Mouse (Mus musculus): ENCODE measurements around the gene Pfn1. TPM values are rescaled to one million over a fixed set of nuclear protein-coding genes. Genes with fewer than 3 reads are reported as not detected.

The Pfn1 gene
- total RNA-seq, 1 experiment: 732 TPM

- H3K4me3 ChIP-seq (ENCODE audit: insufficient read depth in 1 of 2, low read depth in 1 of 2, low read length in 2 of 2, poor library complexity in 1 of 2, severe bottlenecking in 1 of 2): no peak overlapping the region
- H3K9ac ChIP-seq (ENCODE audit: insufficient read depth, low read depth, low read length, poor library complexity, severe bottlenecking): no peak overlapping the region
- H3K4me1 ChIP-seq (ENCODE audit: control insufficient read depth in 2 of 2, insufficient read depth in 2 of 2, low read length in 2 of 2, poor library complexity in 1 of 2): peaks cover 0 to 7% of the 10 kb centered on the region in 2 experiments; a peak in 1 of 4 replicates
- no peak for DNase-seq (ENCODE audit: low read depth, low spot score)
- peaks cover 41% of the 10 kb centered on the region for H3K36me3 ChIP-seq (ENCODE audit: control insufficient read depth, insufficient read depth, low read length, poor library complexity, severe bottlenecking)
- TF ChIP-seq ZNF384 (IDR thresholded peaks at IDR 0.05; ENCODE audit: low read depth, low read length): no peak
- no peak overlapping the region for H3K27ac ChIP-seq (ENCODE audit: insufficient read depth, low read depth, low read length, poor library complexity, severe bottlenecking)
- in situ Hi-C loops (cut with MboI; ENCODE audit: low sequenced_read_pairs in 2 of 2, unreplicated experiment in 2 of 2): no loop called here
- H3K9me3 ChIP-seq (ENCODE audit: control insufficient read depth, insufficient read depth, low read depth, low read length): no peaks in the 10 kb centered on the region
These were observed 41.9 kb downstream of the Pfn1 start for GRCm38 (mm10) chr11:70612505-70612904.

GRCm38 (mm10) chr11:70610752-70611151 lies 43.7 kb downstream of the Pfn1 start:
- TF ChIP-seq CHD2 (IDR thresholded peaks at IDR 0.05; ENCODE audit: low read depth, low read length) (no peak), HCFC1 (IDR thresholded peaks at IDR 0.05; ENCODE audit: borderline replicate concordance, insufficient read depth, low read length) (no peak), ZNF384 (IDR thresholded peaks at IDR 0.05; ENCODE audit: low read depth, low read length) (no peak), MAFK (IDR thresholded peaks at IDR 0.05; ENCODE audit: insufficient read depth, low read depth, low read length) (no peak), ZC3H11A (IDR thresholded peaks at IDR 0.05; ENCODE audit: borderline replicate concordance, low read depth, low read length) (no peak)
- H3K9me3 ChIP-seq (ENCODE audit: control insufficient read depth, insufficient read depth, low read depth, low read length): no peaks in the 10 kb centered on the region
- H3K4me3 ChIP-seq (ENCODE audit: insufficient read depth in 1 of 2, low read depth in 1 of 2, low read length in 2 of 2, poor library complexity in 1 of 2, severe bottlenecking in 1 of 2): no peak overlapping the region
- no peak for DNase-seq (ENCODE audit: low read depth, low spot score)
- peaks cover 56% of the 10 kb centered on the region for H3K36me3 ChIP-seq (ENCODE audit: control insufficient read depth, insufficient read depth, low read length, poor library complexity, severe bottlenecking)
- no peak overlapping the region for H3K9ac ChIP-seq (ENCODE audit: insufficient read depth, low read depth, low read length, poor library complexity, severe bottlenecking)
- in situ Hi-C loops (cut with MboI; ENCODE audit: low sequenced_read_pairs in 2 of 2, unreplicated experiment in 2 of 2): no loop called here
- H3K27ac ChIP-seq (ENCODE audit: insufficient read depth, low read depth, low read length, poor library complexity, severe bottlenecking): no peak overlapping the region
- peaks cover 0 to 6% of the 10 kb centered on the region in 2 experiments; a peak in 1 of 4 replicates for H3K4me1 ChIP-seq (ENCODE audit: control insufficient read depth in 2 of 2, insufficient read depth in 2 of 2, low read length in 2 of 2, poor library complexity in 1 of 2)

- Histone ChIP-seq H3K9me3 (ENCODE audit: control insufficient read depth, insufficient read depth, low read depth, low read length) (no peaks in the 10 kb centered on the region), H3K4me3 (ENCODE audit: insufficient read depth in 1 of 2, low read depth in 1 of 2, low read length in 2 of 2, poor library complexity in 1 of 2, severe bottlenecking in 1 of 2) (peak overlapping the region; percentile 51 to 59; a peak in 3 of 4 replicates), H3K36me3 (ENCODE audit: control insufficient read depth, insufficient read depth, low read length, poor library complexity, severe bottlenecking) (peaks cover 65% of the 10 kb centered on the region), H3K9ac (ENCODE audit: insufficient read depth, low read depth, low read length, poor library complexity, severe bottlenecking) (peak overlapping the region; percentile 44; the same call in 1 of the 2 replicates), H3K27ac (ENCODE audit: insufficient read depth, low read depth, low read length, poor library complexity, severe bottlenecking) (no peak overlapping the region), H3K4me1 (ENCODE audit: control insufficient read depth in 2 of 2, insufficient read depth in 2 of 2, low read length in 2 of 2, poor library complexity in 1 of 2) (peaks cover 0 to 6% of the 10 kb centered on the region in 2 experiments; a peak in 1 of 4 replicates)
- in situ Hi-C loops (cut with MboI; ENCODE audit: low sequenced_read_pairs in 2 of 2, unreplicated experiment in 2 of 2): no loop called here
- TF ChIP-seq HCFC1 (IDR thresholded peaks at IDR 0.05; ENCODE audit: borderline replicate concordance, insufficient read depth, low read length) (no peak), MAFK (IDR thresholded peaks at IDR 0.05; ENCODE audit: insufficient read depth, low read depth, low read length) (no peak), ZNF384 (IDR thresholded peaks at IDR 0.05; ENCODE audit: low read depth, low read length) (no peak), ZC3H11A (IDR thresholded peaks at IDR 0.05; ENCODE audit: borderline replicate concordance, low read depth, low read length) (no peak), CHD2 (IDR thresholded peaks at IDR 0.05; ENCODE audit: low read depth, low read length) (no peak)
- DNase-seq (ENCODE audit: low read depth, low spot score): peak; percentile 55
These were observed 45.9 kb downstream of the Pfn1 start for GRCm38 (mm10) chr11:70608381-70609066.

GRCm38 (mm10) chr11:70607611-70608010 lies 46.8 kb downstream of the Pfn1 start:
- no peak for DNase-seq (ENCODE audit: low read depth, low spot score)
- in situ Hi-C loops (cut with MboI; ENCODE audit: low sequenced_read_pairs in 2 of 2, unreplicated experiment in 2 of 2): no loop called here
- no peak for TF ChIP-seq MAFK (IDR thresholded peaks at IDR 0.05; ENCODE audit: insufficient read depth, low read depth, low read length)
- TF ChIP-seq ZNF384 (IDR thresholded peaks at IDR 0.05; ENCODE audit: low read depth, low read length): no peak
- TF ChIP-seq ZC3H11A (IDR thresholded peaks at IDR 0.05; ENCODE audit: borderline replicate concordance, low read depth, low read length): no peak
- no peak for TF ChIP-seq CHD2 (IDR thresholded peaks at IDR 0.05; ENCODE audit: low read depth, low read length)
- TF ChIP-seq HCFC1 (IDR thresholded peaks at IDR 0.05; ENCODE audit: borderline replicate concordance, insufficient read depth, low read length): no peak
- Histone ChIP-seq H3K9me3 (ENCODE audit: control insufficient read depth, insufficient read depth, low read depth, low read length) (no peaks in the 10 kb centered on the region), H3K36me3 (ENCODE audit: control insufficient read depth, insufficient read depth, low read length, poor library complexity, severe bottlenecking) (peaks cover 58% of the 10 kb centered on the region), H3K9ac (ENCODE audit: insufficient read depth, low read depth, low read length, poor library complexity, severe bottlenecking) (no peak overlapping the region), H3K27ac (ENCODE audit: insufficient read depth, low read depth, low read length, poor library complexity, severe bottlenecking) (no peak overlapping the region), H3K4me3 (ENCODE audit: insufficient read depth in 1 of 2, low read depth in 1 of 2, low read length in 2 of 2, poor library complexity in 1 of 2, severe bottlenecking in 1 of 2) (no peak overlapping the region), H3K4me1 (ENCODE audit: control insufficient read depth in 2 of 2, insufficient read depth in 2 of 2, low read length in 2 of 2, poor library complexity in 1 of 2) (peaks cover 0 to 4% of the 10 kb centered on the region in 2 experiments; a peak in 1 of 4 replicates)

Data from ES-E14 (cell line).